Mouse (Mus musculus): Measurements from ENCODE around the gene Cadm1. TPM values are rescaled to one million over a fixed set of nuclear protein-coding genes. Genes with fewer than 3 reads are reported as not detected.
A peak's percentile ranks its signal among the peaks of the same experiment; 100 is the strongest.

Gene Cadm1
- polyA plus RNA-seq, 1 experiment from 2014 or later: 6.4 TPM

- ATAC-seq (ENCODE audit: insufficient read depth): no peak
- WGBS (ENCODE audit: insufficient replicate concordance): 64% methylated on average over 5 of the region's 5 CpGs
- Histone ChIP-seq H3K4me1 (replicated peaks) (peaks cover 20% of the 10 kb centered on the region), H3K9me3 (replicated peaks) (no peaks in the 10 kb centered on the region), H3K4me3 (replicated peaks) (no peak overlapping the region), H3K27ac (replicated peaks) (no peak overlapping the region), H3K27me3 (peaks cover 54% of the 10 kb centered on the region), H3K36me3 (replicated peaks) (no peaks in the 10 kb centered on the region), H3K9ac (no peak overlapping the region), H3K4me2 (no peak overlapping the region)
These were observed 2.2 kb upstream of the Cadm1 start for GRCm38 (mm10) chr9:47527741-47528140.

- H3K27me3 ChIP-seq: peaks cover 67% of the 10 kb centered on the region
- H3K9ac ChIP-seq: no peak overlapping the region
- no peak for ATAC-seq (ENCODE audit: insufficient read depth)
- H3K27ac ChIP-seq (replicated peaks): no peak overlapping the region
- no peaks in the 10 kb centered on the region for H3K9me3 ChIP-seq (replicated peaks)
- 5% methylated on average over 11 of the region's 11 CpGs for WGBS (ENCODE audit: insufficient replicate concordance)
- H3K4me2 ChIP-seq: peak overlapping the region; percentile 70
- H3K4me3 ChIP-seq (replicated peaks): peak overlapping the region; percentile 57; the same call in 1 of the 2 replicates
- peaks cover 20% of the 10 kb centered on the region for H3K4me1 ChIP-seq (replicated peaks)
- no peaks in the 10 kb centered on the region for H3K36me3 ChIP-seq (replicated peaks)
These were observed 791 bp upstream of the Cadm1 start for GRCm38 (mm10) chr9:47529182-47529581.

- Histone ChIP-seq H3K36me3 (replicated peaks) (no peaks in the 10 kb centered on the region), H3K4me3 (replicated peaks) (peak overlapping the region; percentile 57), H3K9me3 (replicated peaks) (no peaks in the 10 kb centered on the region), H3K9ac (peak overlapping the region; percentile 7; the same call in 1 of the 2 replicates), H3K4me2 (peak overlapping the region; percentile 70), H3K27me3 (peaks cover 78% of the 10 kb centered on the region), H3K27ac (replicated peaks) (no peak overlapping the region), H3K4me1 (replicated peaks) (peaks cover 20% of the 10 kb centered on the region)
- peak; percentile 20 for ATAC-seq (ENCODE audit: insufficient read depth)
- WGBS (ENCODE audit: insufficient replicate concordance): 1% methylated on average over 29 of the region's 30 CpGs
These were observed 560 bp downstream of the Cadm1 start for GRCm38 (mm10) chr9:47530544-47530921.

GRCm38 (mm10) chr9:47530922-47531850, 1.2 kb downstream of the Cadm1 start:
- Histone ChIP-seq H3K27me3 (peaks cover 78% of the 10 kb centered on the region), H3K4me1 (replicated peaks) (peaks cover 20% of the 10 kb centered on the region), H3K36me3 (replicated peaks) (no peaks in the 10 kb centered on the region), H3K9ac (peak overlapping the region; percentile 7; the same call in 1 of the 2 replicates), H3K27ac (replicated peaks) (no peak overlapping the region), H3K4me3 (replicated peaks) (peak overlapping the region; percentile 57), H3K4me2 (peak overlapping the region; percentile 70), H3K9me3 (replicated peaks) (no peaks in the 10 kb centered on the region)
- no peak for ATAC-seq (ENCODE audit: insufficient read depth)
- under 1% methylated on average over 108 of the region's 110 CpGs for WGBS (ENCODE audit: insufficient replicate concordance)

- no peak overlapping the region for H3K9ac ChIP-seq
- peaks cover 76% of the 10 kb centered on the region for H3K27me3 ChIP-seq
- H3K9me3 ChIP-seq (replicated peaks): no peaks in the 10 kb centered on the region
- H3K27ac ChIP-seq (replicated peaks): no peak overlapping the region
- WGBS (ENCODE audit: insufficient replicate concordance): 6% methylated on average over 20 of the region's 20 CpGs
- no peak for ATAC-seq (ENCODE audit: insufficient read depth)
- H3K4me3 ChIP-seq (replicated peaks): peak overlapping the region; percentile 57; the same call in 1 of the 2 replicates
- H3K4me2 ChIP-seq: peak overlapping the region; percentile 70
- H3K4me1 ChIP-seq (replicated peaks): peaks cover 20% of the 10 kb centered on the region
- H3K36me3 ChIP-seq (replicated peaks): no peaks in the 10 kb centered on the region
These were observed 2.4 kb downstream of the Cadm1 start for GRCm38 (mm10) chr9:47532215-47532865.

GRCm38 (mm10) chr9:47533461-47533860, 3.5 kb downstream of the Cadm1 start:
- Histone ChIP-seq H3K9ac (no peak overlapping the region), H3K27me3 (peaks cover 72% of the 10 kb centered on the region), H3K4me2 (no peak overlapping the region), H3K36me3 (replicated peaks) (no peaks in the 10 kb centered on the region), H3K4me3 (replicated peaks) (no peak overlapping the region), H3K27ac (replicated peaks) (no peak overlapping the region), H3K9me3 (replicated peaks) (no peaks in the 10 kb centered on the region), H3K4me1 (replicated peaks) (peaks cover 20% of the 10 kb centered on the region)
- ATAC-seq (ENCODE audit: insufficient read depth): no peak
- WGBS (ENCODE audit: insufficient replicate concordance): 34% methylated on average over 8 of the region's 8 CpGs

- H3K27ac ChIP-seq (replicated peaks): no peak overlapping the region
- H3K27me3 ChIP-seq: peaks cover 60% of the 10 kb centered on the region
- H3K4me1 ChIP-seq (replicated peaks): peaks cover 15% of the 10 kb centered on the region
- no peaks in the 10 kb centered on the region for H3K9me3 ChIP-seq (replicated peaks)
- 69% methylated on average over 11 of the region's 11 CpGs for WGBS (ENCODE audit: insufficient replicate concordance)
- H3K4me3 ChIP-seq (replicated peaks): no peak overlapping the region
- no peak for ATAC-seq (ENCODE audit: insufficient read depth)
- H3K36me3 ChIP-seq (replicated peaks): no peaks in the 10 kb centered on the region
- H3K9ac ChIP-seq: no peak overlapping the region
- H3K4me2 ChIP-seq: no peak overlapping the region
These were observed 4.9 kb downstream of the Cadm1 start for GRCm38 (mm10) chr9:47534573-47535475.

GRCm38 (mm10) chr9:47545245-47545644, 15.3 kb downstream of the Cadm1 start:
- no peaks in the 10 kb centered on the region for H3K9me3 ChIP-seq (replicated peaks)
- peaks cover 16% of the 10 kb centered on the region; the same call in 1 of the 2 replicates for H3K27me3 ChIP-seq
- H3K4me3 ChIP-seq (replicated peaks): no peak overlapping the region
- H3K9ac ChIP-seq: no peak overlapping the region
- H3K4me1 ChIP-seq (replicated peaks): no peaks in the 10 kb centered on the region
- no peak overlapping the region for H3K27ac ChIP-seq (replicated peaks)
- no peak for ATAC-seq (ENCODE audit: insufficient read depth)
- WGBS (ENCODE audit: insufficient replicate concordance): 31% methylated on average over 7 of the region's 7 CpGs
- H3K4me2 ChIP-seq: no peak overlapping the region
- H3K36me3 ChIP-seq (replicated peaks): no peaks in the 10 kb centered on the region

- ATAC-seq (ENCODE audit: insufficient read depth): no peak
- Histone ChIP-seq H3K27me3 (peaks cover 16% of the 10 kb centered on the region; the same call in 1 of the 2 replicates), H3K4me1 (replicated peaks) (no peaks in the 10 kb centered on the region), H3K9me3 (replicated peaks) (no peaks in the 10 kb centered on the region), H3K27ac (replicated peaks) (no peak overlapping the region), H3K4me3 (replicated peaks) (no peak overlapping the region), H3K9ac (no peak overlapping the region), H3K36me3 (replicated peaks) (no peaks in the 10 kb centered on the region), H3K4me2 (no peak overlapping the region)
- WGBS (ENCODE audit: insufficient replicate concordance): 27% methylated on average over 12 of the region's 12 CpGs
These were observed 15.7 kb downstream of the Cadm1 start for GRCm38 (mm10) chr9:47545667-47546066.

- H3K36me3 ChIP-seq (replicated peaks): no peaks in the 10 kb centered on the region
- 77% methylated on average over 12 of the region's 12 CpGs for WGBS (ENCODE audit: insufficient replicate concordance)
- H3K4me3 ChIP-seq (replicated peaks): no peak overlapping the region
- H3K9me3 ChIP-seq (replicated peaks): no peaks in the 10 kb centered on the region
- no peak overlapping the region for H3K27ac ChIP-seq (replicated peaks)
- no peak overlapping the region for H3K4me2 ChIP-seq
- H3K4me1 ChIP-seq (replicated peaks): no peaks in the 10 kb centered on the region
- no peak overlapping the region for H3K9ac ChIP-seq
- peaks cover 16% of the 10 kb centered on the region; the same call in 1 of the 2 replicates for H3K27me3 ChIP-seq
- ATAC-seq (ENCODE audit: insufficient read depth): no peak
These were observed 18.4 kb downstream of the Cadm1 start for GRCm38 (mm10) chr9:47548402-47548801.
